Comparison of ENCODE assay signal across 21 mouse cellular contexts in the genomic region with DNA sequence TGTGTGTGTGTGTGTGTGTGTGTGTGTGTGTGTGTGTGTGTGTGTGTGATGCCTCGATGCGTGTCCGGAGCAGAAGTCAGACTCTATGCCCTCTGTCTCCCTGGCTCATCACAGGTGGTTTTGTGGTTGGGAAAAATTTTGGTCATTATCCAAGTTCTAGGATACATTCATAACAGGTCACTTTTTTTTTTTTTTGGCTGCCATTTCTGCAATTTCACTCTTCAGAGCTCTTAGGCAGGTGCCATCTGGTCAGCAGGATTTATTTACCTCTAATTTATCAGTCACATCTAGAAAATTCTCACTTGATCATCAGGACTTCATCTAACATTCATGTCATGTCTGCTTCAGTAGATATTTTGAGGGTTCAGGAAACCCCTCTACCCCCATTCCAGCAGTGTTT.
"Had no signal": no experiment of that assay in that cellular context is flagged by ENCODE, and none has a peak within 500 bp of the region (broad histone marks: within the 10 kb centered on the region; RNA-seq: fewer than 3 reads in every experiment).

No protein-coding gene starts in this region.

- H3K9me3 ChIP-seq: limb, embryonic 10.5 days; limb, embryonic 13.5 days; liver, embryonic 12.5 days; liver, embryonic 15.5 days; lung, embryonic 15.5 days; midbrain, embryonic 10.5 days; midbrain, embryonic 13.5 days; neural tube, embryonic 13.5 days; stomach, embryonic 15.5 days had no signal

- DNase-seq: kidney, postnatal 14 days; kidney, postnatal 4 days; liver; lung, adult 18-20 months; lung, postnatal 10 days; lung, postnatal 36 days; retina, postnatal 1 day; right cerebral cortex, postnatal 25 days; spleen, adult 18-20 months; thymus, postnatal 25 days had no signal

- H3K36me3 ChIP-seq: limb, embryonic 10.5 days; limb, embryonic 13.5 days; liver, embryonic 12.5 days; liver, embryonic 15.5 days; lung, embryonic 15.5 days; midbrain, embryonic 10.5 days; midbrain, embryonic 13.5 days; neural tube, embryonic 13.5 days; stomach, embryonic 15.5 days had no signal

- H3K4me3 ChIP-seq: limb, embryonic 10.5 days; limb, embryonic 13.5 days; liver, embryonic 12.5 days; liver, embryonic 15.5 days; lung, embryonic 15.5 days; megakaryocyte, embryonic 14.5 days; midbrain, embryonic 10.5 days; midbrain, embryonic 13.5 days; myocyte; neural tube, embryonic 13.5 days; stomach, embryonic 15.5 days had no signal

- H3K27ac ChIP-seq: limb, embryonic 10.5 days; limb, embryonic 13.5 days; liver, embryonic 12.5 days; liver, embryonic 15.5 days; lung, embryonic 15.5 days; midbrain, embryonic 10.5 days; midbrain, embryonic 13.5 days; neural tube, embryonic 13.5 days; stomach, embryonic 15.5 days had no signal

- H3K4me1 ChIP-seq: limb, embryonic 13.5 days; liver, embryonic 12.5 days; liver, embryonic 15.5 days; lung, embryonic 15.5 days; megakaryocyte, embryonic 14.5 days; midbrain, embryonic 10.5 days; midbrain, embryonic 13.5 days; neural tube, embryonic 13.5 days; stomach, embryonic 15.5 days had no signal

- H3K27me3 ChIP-seq: limb, embryonic 13.5 days; liver, embryonic 12.5 days; liver, embryonic 15.5 days; lung, embryonic 15.5 days; megakaryocyte, embryonic 14.5 days; midbrain, embryonic 13.5 days; neural tube, embryonic 13.5 days; stomach, embryonic 15.5 days had no signal
